Mouse (Mus musculus) c-Kit-positive CD71-positive TER-119-positive erythroid progenitor cells, embryonic 14.5 days (primary cell): ENCODE data around the gene Rasd1.
"Not testable (repeated sequence)": the region's sequence is repeated elsewhere in the genome, so short reads cannot be mapped to it uniquely, and the experiment has no call there.

Experiments used
- DNase-seq: peaks from one replicate; pipeline ENCODE4 v3.0.0-alpha.2; 2013; ENCODE audit warnings: low spot score

Gene Rasd1

DNA sequence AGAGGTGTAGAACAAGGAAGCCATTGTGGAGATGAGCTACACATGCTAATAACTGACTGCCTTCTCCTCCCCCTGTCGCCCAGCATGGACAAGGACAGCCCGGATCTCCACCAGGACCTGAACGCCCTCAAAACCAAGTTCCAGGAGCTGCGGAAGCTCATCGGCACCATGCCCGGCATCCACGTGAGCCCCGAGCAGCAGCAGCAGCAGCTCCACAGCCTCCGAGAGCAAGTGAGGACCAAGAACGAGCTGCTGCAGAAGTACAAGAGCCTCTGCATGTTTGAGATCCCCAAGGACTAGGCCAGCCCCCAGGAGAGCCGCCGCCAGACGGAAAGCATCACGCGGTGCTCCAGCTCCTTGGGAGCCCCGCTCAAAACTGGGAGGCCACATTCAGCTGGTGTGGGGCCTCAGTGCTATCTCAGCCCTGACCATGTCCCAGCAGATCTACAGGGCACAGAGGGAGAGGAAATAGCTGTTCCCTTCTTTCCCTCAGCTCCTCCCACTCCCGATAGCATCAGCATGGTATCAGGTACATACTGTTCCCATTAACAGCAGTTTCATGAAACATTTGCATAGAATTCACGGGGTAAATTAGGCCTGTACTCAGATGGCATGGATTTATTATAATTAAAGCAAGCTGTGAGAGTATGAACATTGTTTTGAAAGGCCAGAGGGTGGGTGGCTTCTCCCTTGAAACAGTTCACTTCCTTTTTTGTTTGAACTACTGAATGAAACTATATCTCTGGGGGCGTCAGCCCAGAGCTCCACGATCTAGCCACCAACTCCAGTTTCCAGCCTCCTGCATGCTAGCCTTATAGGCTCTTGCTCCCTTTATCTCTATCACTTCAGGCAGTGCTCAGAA lies 4.0 kb downstream of the Rasd1 start:
- DNase-seq, result no peak

DNA sequence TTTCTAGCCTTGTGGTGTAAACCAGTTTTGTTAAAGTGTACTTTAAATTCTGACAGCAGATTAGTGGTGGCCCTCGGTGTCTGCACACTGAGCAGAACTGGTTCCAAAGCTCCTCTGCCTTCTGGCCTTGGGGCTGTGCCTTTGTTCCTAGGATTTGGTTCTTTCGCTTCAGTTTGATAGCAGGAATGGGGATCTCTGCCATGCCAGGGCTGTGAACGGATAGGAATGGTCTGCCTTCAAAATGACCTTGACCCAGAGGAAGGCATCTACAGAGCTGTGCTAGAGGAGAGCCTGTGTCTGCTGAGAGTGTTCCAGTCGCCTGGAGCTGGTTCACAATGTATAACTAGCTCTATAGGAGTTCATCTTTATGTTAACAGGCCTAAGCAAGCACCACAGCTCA lies 5.3 kb downstream of the Rasd1 start:
- no peak for DNase-seq

DNA sequence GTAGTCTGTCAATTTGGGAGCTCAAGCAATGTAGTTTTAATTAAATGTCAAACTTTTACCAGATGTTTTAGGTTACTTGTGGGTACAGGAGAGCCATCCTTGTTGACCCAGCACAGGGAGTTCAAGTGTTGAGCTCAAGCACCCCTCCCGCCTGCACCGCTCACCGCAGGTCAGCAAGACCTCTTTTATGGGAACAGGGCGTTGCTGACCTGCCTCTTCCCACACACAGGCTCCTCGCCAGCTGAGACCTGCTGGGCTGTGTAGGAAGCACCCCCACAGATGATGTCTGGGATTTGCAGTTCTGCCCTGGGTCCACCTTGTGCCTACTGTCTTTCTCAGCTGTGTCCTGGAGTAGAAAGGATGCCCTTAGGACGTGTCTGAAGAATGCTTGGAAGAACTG lies 8.0 kb downstream of the Rasd1 start:
- DNase-seq, result no peak

DNA sequence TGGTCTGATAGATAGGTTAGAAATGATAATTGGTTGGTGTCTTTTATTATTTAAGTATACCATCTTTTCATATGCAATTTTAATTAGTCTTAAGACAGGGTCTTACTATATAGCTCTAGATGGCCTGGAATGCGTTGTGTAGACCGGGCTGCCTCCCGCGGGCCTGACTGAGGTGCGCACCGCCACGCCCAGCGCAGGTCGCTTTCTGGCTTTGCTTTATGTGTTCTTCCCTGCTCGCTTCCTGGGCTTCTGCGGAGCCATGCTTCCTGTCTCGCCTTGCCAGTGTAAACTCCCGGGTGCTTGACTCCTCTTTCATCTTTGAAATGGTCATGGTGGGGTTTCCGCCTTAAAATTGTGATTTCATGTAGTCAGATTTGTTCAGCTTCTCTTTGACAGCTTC lies 11.9 kb downstream of the Rasd1 start:
- DNase-seq, result no peak

DNA sequence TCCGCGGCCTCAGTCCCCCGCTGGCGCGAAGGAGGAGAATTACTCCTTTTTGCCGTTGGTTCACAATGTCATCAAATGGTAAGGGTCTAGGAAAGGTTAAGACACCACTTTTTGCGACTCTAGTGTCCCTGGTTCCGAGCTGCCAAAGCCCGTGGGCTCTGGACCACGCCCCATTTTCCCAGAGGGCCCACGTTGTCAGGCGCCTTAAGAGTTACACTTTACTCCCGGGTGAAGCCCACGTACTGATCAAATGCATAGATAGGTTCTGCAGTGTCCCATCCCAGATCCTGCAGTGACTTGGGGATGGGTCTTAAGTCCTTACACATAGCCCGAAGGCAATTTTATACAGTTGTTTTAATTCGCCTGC lies 16.4 kb downstream of the Rasd1 start:
- peak; percentile 40 for DNase-seq

DNA sequence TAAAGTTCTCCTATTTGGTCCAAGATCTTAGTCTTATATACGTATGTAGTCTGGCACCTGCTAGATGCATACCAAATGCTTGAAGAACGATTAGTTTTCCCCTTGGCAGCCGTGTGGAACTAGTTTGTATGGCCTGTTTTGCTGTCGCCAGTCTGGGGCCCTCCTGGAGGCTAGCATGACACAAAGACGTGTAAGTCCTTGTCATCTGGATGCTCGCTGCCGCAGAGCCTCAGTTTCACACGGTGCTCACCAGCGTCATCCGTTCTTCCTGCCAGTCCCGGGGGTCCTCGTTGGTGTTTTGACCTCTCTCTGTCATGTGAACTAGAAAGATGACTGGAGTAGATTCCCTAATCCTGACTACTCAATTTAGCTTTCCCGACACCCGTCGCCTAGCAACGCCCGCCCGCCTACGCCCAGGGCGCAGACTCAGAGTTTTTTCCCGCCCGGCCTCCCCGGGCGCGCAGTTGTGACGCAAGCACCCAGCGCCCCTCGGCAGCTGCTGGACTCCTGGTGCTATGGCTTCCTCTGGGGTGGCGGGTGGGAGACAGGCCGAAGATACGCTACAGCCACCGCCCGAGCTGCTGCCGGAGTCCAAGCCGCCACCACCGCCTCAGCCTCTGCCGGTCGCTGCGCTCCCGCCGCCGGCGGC lies 16.9 kb downstream of the Rasd1 start, which contains the start of gene Med9:
Gene Med9 (plus strand): TSS at position 455 of the 649 bp plus-strand sequence.
- peak; percentile 90 for DNase-seq

DNA sequence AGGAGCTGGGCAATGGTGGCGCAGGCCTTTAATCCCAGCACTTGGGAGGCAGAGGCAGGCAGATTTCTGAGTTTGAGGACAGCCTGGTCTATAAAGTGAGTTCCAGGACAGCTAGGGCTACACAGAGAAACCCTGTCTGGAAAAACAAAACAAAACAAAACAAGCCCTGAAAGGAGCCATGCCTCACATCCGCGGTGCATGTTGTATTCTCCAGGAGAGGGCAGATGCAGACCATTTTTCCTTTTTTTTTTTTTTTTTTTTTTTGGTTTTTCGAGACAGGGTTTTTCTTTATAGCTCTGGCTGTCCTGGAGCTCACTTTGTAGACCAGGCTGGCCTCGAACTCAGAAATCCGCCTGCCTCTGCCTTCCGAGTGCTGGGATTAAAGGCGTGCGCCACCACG lies 19.9 kb downstream of the Rasd1 start:
- DNase-seq, result not testable (repeated sequence)

DNA sequence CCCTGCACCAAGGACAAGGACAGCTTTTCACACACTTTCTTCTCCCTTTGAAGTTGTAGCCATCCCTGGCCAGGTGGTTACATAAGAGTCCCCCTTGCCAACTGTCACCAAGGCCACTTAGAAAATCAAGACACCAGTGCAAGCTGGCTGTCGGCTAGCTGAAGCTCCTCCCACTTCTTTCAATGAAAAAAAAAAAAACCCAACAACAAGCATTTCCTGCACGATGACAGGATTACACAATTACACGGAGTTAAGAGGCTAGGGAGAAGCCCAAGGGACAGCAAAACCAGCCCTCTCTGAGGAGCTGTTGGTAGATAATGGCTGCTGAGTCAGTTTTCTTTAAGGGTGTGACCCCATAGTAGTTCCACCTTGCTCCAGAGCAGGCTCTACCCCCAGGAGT lies 23.4 kb downstream of the Rasd1 start:
- no peak for DNase-seq

DNA sequence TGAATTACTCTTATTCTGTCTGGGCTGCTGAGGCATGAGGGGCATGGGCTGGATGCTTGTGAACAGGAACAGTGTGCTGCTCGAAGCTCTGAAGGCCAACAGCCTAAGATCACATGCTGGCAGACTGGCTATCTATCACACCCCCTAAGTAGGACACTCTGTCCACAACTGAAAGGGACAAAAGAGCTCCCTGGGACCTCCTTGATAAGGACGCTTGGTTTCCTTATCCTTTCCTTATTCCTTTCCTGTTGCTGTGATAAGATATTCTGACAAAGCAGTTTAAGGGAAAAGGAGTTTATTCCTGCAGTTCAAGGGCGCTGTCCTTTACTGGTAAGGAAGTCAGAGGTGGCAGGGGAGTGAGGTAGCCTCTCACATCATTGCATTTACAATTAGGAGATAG lies 24.1 kb downstream of the Rasd1 start:
- DNase-seq, result no peak

DNA sequence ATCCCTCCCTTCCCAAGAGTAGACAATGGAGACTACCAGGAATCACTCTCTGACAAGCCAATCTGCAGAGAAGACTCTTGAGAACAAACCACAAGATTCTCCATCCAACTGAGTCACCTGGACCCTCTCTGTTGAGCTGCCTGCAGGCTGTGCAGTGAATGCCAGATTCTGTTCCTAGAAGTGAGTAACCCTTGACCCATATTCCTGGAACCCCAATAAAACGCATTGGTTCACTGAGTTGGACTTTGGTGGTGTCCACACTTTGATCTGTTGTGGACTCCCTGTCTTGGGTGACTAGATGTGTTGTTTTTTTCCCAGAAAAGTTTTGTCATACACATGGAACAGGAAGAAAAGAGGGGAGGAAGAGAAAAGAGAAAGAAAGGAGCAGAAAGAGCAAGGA lies 24.9 kb downstream of the Rasd1 start:
- DNase-seq, result no peak

DNA sequence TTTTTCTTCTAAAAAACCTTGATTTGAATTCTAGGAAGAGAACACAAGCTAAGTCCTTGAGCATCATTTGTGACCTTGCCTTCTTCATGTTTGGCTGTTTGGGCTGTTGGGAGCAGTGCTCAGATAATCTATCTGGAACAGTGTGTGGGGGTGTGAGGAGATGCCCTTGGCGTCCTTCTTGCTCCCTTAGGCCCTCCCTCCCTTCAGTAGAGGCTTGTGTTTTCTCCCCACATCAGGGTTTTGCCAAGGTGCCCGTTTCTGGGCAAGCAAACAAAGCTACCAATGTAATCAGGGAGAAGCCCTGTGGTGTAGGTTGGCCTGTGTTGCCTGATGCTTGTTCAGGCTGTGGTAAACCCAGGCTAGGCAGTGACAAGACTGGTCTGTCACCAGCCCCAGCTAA lies 27.1 kb downstream of the Rasd1 start:
- DNase-seq, result no peak

DNA sequence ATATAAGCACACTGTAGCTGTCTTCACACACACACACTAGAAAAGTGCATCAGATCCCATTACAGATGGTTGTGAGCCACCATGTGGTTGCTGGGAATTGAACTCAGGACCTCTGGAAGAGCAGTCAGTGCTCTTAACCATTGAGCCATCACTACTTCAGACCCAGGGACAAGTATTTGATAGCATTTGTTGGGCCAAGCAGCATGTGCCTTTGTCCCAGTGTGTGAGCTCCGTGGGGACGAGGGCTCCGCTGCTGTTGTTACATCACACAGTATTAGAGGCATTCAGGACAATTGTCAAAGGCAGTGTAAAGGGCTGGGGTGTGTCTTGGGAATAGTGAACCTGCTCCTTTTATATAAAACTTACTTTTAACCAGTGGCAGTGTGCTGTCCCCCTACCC lies 27.7 kb downstream of the Rasd1 start:
- no peak for DNase-seq

DNA sequence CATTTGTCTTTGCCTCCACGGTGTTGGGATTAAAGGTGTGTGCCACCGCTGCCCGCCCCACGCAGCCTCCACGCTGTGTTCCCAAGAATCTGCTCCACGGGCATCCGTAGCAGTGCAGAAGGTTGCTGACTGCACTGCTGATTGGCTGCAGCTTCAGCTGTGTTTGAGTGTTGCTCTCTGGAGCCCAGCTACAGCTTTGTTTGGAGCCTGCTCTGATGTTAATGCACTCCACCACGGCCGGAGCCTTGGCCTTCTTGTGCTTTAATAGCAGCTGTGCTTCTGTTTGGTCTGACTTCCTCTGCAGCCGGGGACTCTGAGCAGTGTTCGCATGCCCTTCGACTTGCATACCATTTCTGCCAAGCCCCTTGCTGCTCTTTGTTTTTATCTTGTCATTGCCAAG lies 30.8 kb downstream of the Rasd1 start:
- no peak for DNase-seq

DNA sequence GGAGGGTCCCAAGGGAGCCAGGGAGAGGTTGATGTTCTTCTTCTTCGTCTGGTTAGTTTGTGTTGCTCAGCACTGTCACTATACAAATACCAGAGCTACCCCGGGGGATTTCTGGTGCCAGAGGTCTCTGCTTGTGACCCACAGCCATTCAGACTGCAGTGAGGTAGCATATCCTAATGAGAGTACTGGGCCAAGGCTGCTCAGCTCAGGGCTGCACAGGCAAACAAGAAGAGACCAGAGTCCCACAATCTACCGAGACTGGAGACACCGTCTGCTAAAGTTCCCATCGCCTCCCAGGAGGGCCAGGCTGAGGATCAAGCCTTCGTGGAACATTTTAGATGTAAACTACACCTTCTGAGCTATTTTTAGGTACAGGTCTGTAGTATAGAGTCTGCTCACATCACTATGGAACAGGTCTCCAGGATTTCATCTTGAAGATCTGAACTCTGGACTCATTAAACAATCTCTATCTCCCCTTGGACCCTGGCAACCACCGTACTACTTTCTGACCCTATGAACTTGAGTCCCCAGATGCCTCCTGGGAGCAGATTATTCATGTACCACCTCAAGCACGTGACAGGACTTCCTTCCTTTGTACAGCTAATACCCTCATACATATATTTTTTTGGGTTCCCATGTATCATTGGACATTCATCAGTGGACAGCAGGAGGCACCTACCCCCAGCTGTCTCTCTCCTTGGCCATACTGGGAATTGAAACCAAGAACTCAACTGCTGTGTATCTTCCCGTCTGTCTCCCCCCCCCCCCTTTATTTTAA lies 32.0 kb downstream of the Rasd1 start:
- no peak for DNase-seq

DNA sequence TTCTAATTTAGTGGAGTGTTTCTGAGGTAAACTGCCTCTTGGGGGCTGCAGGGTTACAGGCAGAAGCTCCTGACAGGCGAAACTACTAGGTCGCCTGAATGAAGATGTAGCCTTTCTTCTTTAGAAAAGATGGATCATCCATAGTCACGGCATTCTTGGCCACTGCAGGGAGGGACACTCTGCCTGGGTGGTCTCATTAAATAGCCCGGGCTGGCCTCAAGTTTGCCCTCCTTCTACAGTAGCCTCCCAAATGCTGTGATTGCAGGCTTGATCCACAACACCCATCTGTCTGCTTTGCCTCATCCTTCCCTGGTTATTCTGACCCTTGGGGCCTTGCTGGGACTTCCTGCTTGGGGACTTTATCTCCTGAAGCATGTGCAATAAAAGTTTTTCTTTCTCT lies 34.7 kb downstream of the Rasd1 start:
- no peak for DNase-seq

DNA sequence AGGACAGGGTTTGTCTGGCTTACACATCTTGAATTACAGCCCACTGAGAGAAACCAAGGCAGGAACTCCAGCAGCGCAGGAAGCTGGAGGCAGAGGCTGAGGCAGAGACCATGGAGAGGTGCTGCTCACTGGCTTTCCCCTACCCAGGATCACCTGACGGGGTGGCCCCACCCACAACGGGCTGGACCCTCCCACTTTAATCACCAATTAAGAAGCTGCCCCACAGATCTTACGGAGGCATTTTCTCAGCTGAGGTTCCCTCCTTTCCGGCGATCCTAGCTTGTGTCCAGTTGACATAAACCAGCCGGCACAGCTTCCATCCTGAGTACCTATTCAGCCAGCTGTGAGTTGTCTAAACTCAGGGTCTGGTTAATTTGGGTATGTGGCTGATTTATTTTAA lies 43.5 kb downstream of the Rasd1 start:
- DNase-seq, result peak; percentile 73

DNA sequence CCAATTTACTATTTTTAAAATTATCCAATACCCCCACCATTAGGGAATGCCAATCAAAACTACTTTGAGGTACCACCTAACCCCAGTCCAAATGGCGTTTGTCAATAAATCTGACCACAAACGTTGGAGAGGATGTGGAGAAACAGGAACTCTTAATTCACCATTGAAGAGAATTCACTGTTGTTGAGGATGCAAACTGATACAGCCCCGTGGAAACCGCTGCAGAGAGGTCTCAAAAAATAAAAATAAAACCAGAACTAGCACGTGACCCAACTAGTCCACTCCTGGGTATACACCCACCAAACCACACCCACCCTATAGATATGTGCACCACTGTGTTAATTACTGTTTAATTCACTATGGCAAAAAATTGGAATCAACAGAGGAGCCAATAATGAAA lies 44.4 kb downstream of the Rasd1 start:
- no peak for DNase-seq

DNA sequence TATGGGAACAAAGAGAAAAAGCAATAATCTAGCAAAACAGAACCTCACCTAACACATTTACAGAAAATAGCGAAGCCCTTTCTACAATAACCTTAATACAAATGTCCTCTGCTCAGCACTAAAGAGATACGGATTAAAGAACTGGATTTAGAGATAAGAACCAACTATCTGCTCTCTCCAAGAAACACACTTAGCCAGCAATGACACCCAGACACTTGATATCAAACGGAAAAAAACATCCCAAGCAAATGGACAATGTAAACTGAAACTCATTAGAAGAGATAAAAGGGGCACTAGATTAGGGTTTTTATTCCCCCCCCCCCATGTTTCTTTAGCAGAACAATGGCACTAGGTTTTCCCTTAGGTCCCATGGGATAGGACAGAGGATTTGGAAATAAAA lies 45.3 kb downstream of the Rasd1 start:
- peak; percentile 48 for DNase-seq

DNA sequence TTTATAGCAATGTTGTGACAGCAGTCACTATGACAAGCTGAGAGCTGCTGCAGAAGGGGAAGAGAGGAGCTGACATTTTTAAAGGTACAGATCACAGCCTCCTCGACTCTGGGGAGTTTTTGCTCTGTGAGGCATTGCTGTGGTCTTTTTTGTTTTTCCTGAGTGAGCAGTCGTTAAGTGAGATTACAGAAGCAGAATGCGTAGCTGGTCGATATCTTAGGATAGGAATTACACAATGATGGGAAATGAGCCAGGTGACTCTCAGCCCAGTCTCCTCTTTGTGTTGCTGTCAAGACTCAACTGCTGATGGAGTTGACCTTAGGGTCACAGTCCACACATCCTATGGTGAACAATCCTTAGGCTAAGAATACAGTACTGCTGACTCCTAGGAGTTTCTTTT lies 46.7 kb downstream of the Rasd1 start:
- no peak for DNase-seq

DNA sequence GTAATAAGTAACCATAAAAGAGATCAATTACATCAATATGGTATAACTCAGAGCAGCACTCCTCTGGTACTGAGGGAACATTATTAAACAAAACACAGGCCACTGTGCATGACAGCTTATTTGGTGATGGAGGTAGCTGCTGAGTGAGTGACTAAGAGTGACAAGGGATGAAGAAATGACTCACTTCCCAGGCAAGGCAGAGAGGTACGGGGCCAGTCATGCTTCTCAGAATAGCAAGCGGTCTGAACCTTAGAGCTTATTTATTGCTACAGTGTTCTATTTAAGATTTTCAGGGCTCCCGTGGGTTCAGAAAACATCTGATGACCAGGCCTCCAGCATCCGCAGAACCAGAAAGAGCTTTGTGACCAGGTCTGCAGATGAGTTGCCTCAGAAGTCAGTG lies 51.0 kb downstream of the Rasd1 start:
- no peak for DNase-seq
